Mouse (Mus musculus): ENCODE data around the gene Olfr112. TPM values are rescaled to one million over a fixed set of nuclear protein-coding genes. Genes with fewer than 3 reads are reported as not detected.

Gene Olfr112
- not detected for polyA plus RNA-seq (2015; fragmentation: Illumina TruSeq; extraction: RNeasy Lipid Tissue Mini Kit (QIAGEN cat#74804); ENCODE audit: low read depth, low replicate concordance)

GRCm38 (mm10) chr17:37569351-37569750 is at the start of gene Olfr112:
Olfr112 (minus strand) TSS chr17:37569451.

GRCm38 (mm10) chr17:37592643-37593042 is 23.4 kb upstream of the Olfr112 start, which contains the start of gene Olfr114:
Olfr114 (minus strand) TSS chr17:37592743.

GRCm38 (mm10) chr17:37577563-37577962 is 8.3 kb upstream of the Olfr112 start, which contains the start of gene Olfr113:
Olfr113 (minus strand) TSS chr17:37577663.

Other genes with a start within 250 kb of the Olfr112 start
- not detected for gene Olfr103, start 229.8 kb downstream of the Olfr112 start, polyA plus RNA-seq (2015; fragmentation: Illumina TruSeq; extraction: RNeasy Lipid Tissue Mini Kit (QIAGEN cat#74804); ENCODE audit: low read depth, low replicate concordance)
- gene Olfr104-ps, start 209.9 kb downstream of the Olfr112 start, polyA plus RNA-seq (2015; fragmentation: Illumina TruSeq; extraction: RNeasy Lipid Tissue Mini Kit (QIAGEN cat#74804); ENCODE audit: low read depth, low replicate concordance) = not detected
- not detected for gene Olfr105-ps, start 190.4 kb downstream of the Olfr112 start, polyA plus RNA-seq (2015; fragmentation: Illumina TruSeq; extraction: RNeasy Lipid Tissue Mini Kit (QIAGEN cat#74804); ENCODE audit: low read depth, low replicate concordance)
- not detected for gene Olfr106-ps, start 179.1 kb downstream of the Olfr112 start, polyA plus RNA-seq (2015; fragmentation: Illumina TruSeq; extraction: RNeasy Lipid Tissue Mini Kit (QIAGEN cat#74804); ENCODE audit: low read depth, low replicate concordance)
- gene Olfr107, start 170.2 kb downstream of the Olfr112 start, polyA plus RNA-seq (2015; fragmentation: Illumina TruSeq; extraction: RNeasy Lipid Tissue Mini Kit (QIAGEN cat#74804); ENCODE audit: low read depth, low replicate concordance) = not detected
- not detected for gene Olfr108, start 124.0 kb downstream of the Olfr112 start, polyA plus RNA-seq (2015; fragmentation: Illumina TruSeq; extraction: RNeasy Lipid Tissue Mini Kit (QIAGEN cat#74804); ENCODE audit: low read depth, low replicate concordance)
- gene Olfr109, start 110.5 kb downstream of the Olfr112 start, polyA plus RNA-seq (2015; fragmentation: Illumina TruSeq; extraction: RNeasy Lipid Tissue Mini Kit (QIAGEN cat#74804); ENCODE audit: low read depth, low replicate concordance) = not detected
- not detected for gene H2-M2, start 85.9 kb downstream of the Olfr112 start, polyA plus RNA-seq (2015; fragmentation: Illumina TruSeq; extraction: RNeasy Lipid Tissue Mini Kit (QIAGEN cat#74804); ENCODE audit: low read depth, low replicate concordance)
- gene Olfr110, start 77.0 kb downstream of the Olfr112 start, polyA plus RNA-seq (2015; fragmentation: Illumina TruSeq; extraction: RNeasy Lipid Tissue Mini Kit (QIAGEN cat#74804); ENCODE audit: low read depth, low replicate concordance) = not detected
- gene Olfr111, start 61.4 kb downstream of the Olfr112 start, polyA plus RNA-seq (2015; fragmentation: Illumina TruSeq; extraction: RNeasy Lipid Tissue Mini Kit (QIAGEN cat#74804); ENCODE audit: low read depth, low replicate concordance) = not detected
- not detected for gene Olfr113, start 8.2 kb upstream of the Olfr112 start, polyA plus RNA-seq (2015; fragmentation: Illumina TruSeq; extraction: RNeasy Lipid Tissue Mini Kit (QIAGEN cat#74804); ENCODE audit: low read depth, low replicate concordance)
- not detected for gene Olfr114, start 23.3 kb upstream of the Olfr112 start, polyA plus RNA-seq (2015; fragmentation: Illumina TruSeq; extraction: RNeasy Lipid Tissue Mini Kit (QIAGEN cat#74804); ENCODE audit: low read depth, low replicate concordance)
- gene Olfr115, start 57.7 kb upstream of the Olfr112 start, polyA plus RNA-seq (2015; fragmentation: Illumina TruSeq; extraction: RNeasy Lipid Tissue Mini Kit (QIAGEN cat#74804); ENCODE audit: low read depth, low replicate concordance) = not detected
- gene Olfr116, start 57.7 kb upstream of the Olfr112 start, polyA plus RNA-seq (2015; fragmentation: Illumina TruSeq; extraction: RNeasy Lipid Tissue Mini Kit (QIAGEN cat#74804); ENCODE audit: low read depth, low replicate concordance) = not detected
- not detected for gene Olfr117, start 94.3 kb upstream of the Olfr112 start, polyA plus RNA-seq (2015; fragmentation: Illumina TruSeq; extraction: RNeasy Lipid Tissue Mini Kit (QIAGEN cat#74804); ENCODE audit: low read depth, low replicate concordance)
- gene Olfr118, start 97.5 kb upstream of the Olfr112 start, polyA plus RNA-seq (2015; fragmentation: Illumina TruSeq; extraction: RNeasy Lipid Tissue Mini Kit (QIAGEN cat#74804); ENCODE audit: low read depth, low replicate concordance) = not detected
- gene Olfr119, start 127.1 kb upstream of the Olfr112 start, polyA plus RNA-seq (2015; fragmentation: Illumina TruSeq; extraction: RNeasy Lipid Tissue Mini Kit (QIAGEN cat#74804); ENCODE audit: low read depth, low replicate concordance) = not detected
- not detected for gene Olfr120, start 152.4 kb upstream of the Olfr112 start, polyA plus RNA-seq (2015; fragmentation: Illumina TruSeq; extraction: RNeasy Lipid Tissue Mini Kit (QIAGEN cat#74804); ENCODE audit: low read depth, low replicate concordance)
- not detected for gene Olfr121, start 179.4 kb upstream of the Olfr112 start, polyA plus RNA-seq (2015; fragmentation: Illumina TruSeq; extraction: RNeasy Lipid Tissue Mini Kit (QIAGEN cat#74804); ENCODE audit: low read depth, low replicate concordance)
- gene Olfr122, start 199.2 kb upstream of the Olfr112 start, polyA plus RNA-seq (2015; fragmentation: Illumina TruSeq; extraction: RNeasy Lipid Tissue Mini Kit (QIAGEN cat#74804); ENCODE audit: low read depth, low replicate concordance) = not detected
- gene Olfr123, start 224.1 kb upstream of the Olfr112 start, polyA plus RNA-seq (2015; fragmentation: Illumina TruSeq; extraction: RNeasy Lipid Tissue Mini Kit (QIAGEN cat#74804); ENCODE audit: low read depth, low replicate concordance) = not detected
- not detected for gene Olfr124, start 230.4 kb upstream of the Olfr112 start, polyA plus RNA-seq (2015; fragmentation: Illumina TruSeq; extraction: RNeasy Lipid Tissue Mini Kit (QIAGEN cat#74804); ENCODE audit: low read depth, low replicate concordance)